Mouse (Mus musculus): ENCODE results near the gene Ccdc6.

DNA sequence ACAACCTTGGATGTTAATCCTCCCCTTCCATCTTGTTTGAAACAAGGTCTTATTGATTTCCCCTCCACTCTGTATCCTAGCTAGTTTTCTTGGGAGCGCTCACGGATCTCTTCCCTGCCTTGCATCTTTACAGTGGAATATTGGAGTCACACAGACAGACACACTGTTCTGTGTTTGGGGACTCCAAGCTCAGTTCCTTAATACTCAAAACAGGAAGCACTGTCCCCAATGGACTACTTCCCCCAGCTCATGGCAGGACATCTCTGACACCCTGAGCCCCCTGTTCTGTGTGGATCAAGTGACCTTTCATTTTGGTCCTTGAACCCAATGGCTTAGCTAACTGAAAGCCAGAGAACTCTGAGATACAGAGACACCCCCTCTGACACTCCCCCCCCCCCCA, 100.7 kb downstream of the Ccdc6 start:
- no peak for TF ChIP-seq POLR2A (IDR thresholded peaks at IDR 0.05; ENCODE audit: low read depth, low read length)
- TF ChIP-seq CTCF (IDR thresholded peaks at IDR 0.05; ENCODE audit: borderline replicate concordance, insufficient read depth, low read length), result no peak
